Mouse (Mus musculus): ENCODE data around the gene S100a5. TPM values are rescaled to one million over a fixed set of nuclear protein-coding genes. Genes with fewer than 3 reads are reported as not detected.

The S100a5 gene
- polyA plus RNA-seq, 1 experiment: not detected

DNA sequence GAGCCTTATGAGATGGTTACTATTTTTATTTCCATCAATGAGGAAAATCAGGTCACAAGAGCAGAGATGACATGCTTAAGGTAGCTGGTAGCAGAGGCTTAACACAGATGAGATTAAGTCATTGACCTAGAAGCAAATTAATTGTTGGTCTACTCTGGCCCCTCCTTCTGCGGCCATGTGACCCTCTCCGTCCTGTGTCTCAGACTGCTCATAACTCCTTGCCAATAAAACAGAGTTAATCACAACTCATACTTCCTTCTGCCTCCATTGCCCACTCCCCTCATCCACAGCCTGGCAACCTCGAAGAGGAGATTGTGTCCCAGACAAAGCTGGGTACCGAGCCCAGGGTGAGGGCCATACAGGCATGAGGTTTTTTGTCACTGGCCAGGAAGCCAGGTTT is 10.1 kb upstream of the S100a5 start:
- Histone ChIP-seq H3K4me1 (ENCODE audit: control insufficient read depth, insufficient read depth, low read length) (peaks cover 2% of the 10 kb centered on the region; the same call in 1 of the 2 replicates), H3K27ac (ENCODE audit: insufficient read depth, low read length) (no peak overlapping the region), H3K4me3 (ENCODE audit: insufficient read depth, low read length) (no peak overlapping the region)
- no peak for TF ChIP-seq POLR2A (IDR thresholded peaks at IDR 0.05; ENCODE audit: extremely low read depth, insufficient read depth, low read length)
- no peak for TF ChIP-seq CTCF (IDR thresholded peaks at IDR 0.05; ENCODE audit: extremely low read depth, insufficient read depth, low read length)

DNA sequence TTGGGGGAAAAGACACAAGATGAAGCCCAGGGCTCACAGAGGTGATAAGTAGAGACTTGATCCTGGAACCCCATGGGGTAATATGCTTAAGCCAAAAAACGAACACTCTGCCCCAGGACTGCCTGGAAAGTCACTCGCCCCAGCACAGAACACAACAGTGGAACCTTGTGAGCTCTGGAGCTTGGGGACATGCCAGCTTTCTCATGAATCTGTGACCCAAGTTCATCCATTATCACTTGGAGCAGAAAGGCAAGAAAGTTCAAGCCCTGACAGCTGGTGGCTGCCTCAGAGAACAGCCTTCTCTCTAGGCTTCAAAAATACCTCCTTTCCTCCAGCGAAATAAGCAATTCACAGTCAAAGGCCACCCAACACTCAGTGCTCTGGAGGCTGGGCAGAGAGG is 8.9 kb upstream of the S100a5 start:
- no peak overlapping the region for H3K27ac ChIP-seq (ENCODE audit: insufficient read depth, low read length)
- H3K4me1 ChIP-seq (ENCODE audit: control insufficient read depth, insufficient read depth, low read length): peaks cover 2% of the 10 kb centered on the region; the same call in 1 of the 2 replicates
- TF ChIP-seq CTCF (IDR thresholded peaks at IDR 0.05; ENCODE audit: extremely low read depth, insufficient read depth, low read length) (no peak), POLR2A (IDR thresholded peaks at IDR 0.05; ENCODE audit: extremely low read depth, insufficient read depth, low read length) (no peak)
- H3K4me3 ChIP-seq (ENCODE audit: insufficient read depth, low read length): no peak overlapping the region

DNA sequence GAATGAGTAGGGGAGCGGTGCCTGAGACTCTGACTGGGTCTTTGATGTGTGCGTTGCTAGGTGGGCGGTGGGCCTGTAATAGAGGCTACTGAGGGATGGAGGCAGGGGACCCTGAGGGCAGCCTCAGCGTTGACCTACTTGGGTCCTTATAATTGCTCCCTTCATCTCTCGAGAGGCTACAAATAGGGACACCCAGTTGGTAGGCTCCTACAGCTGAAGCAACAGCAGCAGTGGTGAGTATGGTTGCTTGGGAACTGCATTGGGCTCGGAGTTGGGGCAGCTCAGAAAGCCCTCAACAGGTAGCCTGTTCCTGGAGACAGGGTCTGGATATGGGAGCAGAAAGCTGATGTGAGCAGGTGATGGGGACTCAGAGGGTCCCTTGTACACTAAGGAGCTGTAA is 8.3 kb upstream of the S100a5 start:
- Histone ChIP-seq H3K27ac (ENCODE audit: insufficient read depth, low read length) (no peak overlapping the region), H3K4me3 (ENCODE audit: insufficient read depth, low read length) (no peak overlapping the region), H3K4me1 (ENCODE audit: control insufficient read depth, insufficient read depth, low read length) (peaks cover 6% of the 10 kb centered on the region; the same call in 1 of the 2 replicates)
- TF ChIP-seq CTCF (IDR thresholded peaks at IDR 0.05; ENCODE audit: extremely low read depth, insufficient read depth, low read length): no peak
- TF ChIP-seq POLR2A (IDR thresholded peaks at IDR 0.05; ENCODE audit: extremely low read depth, insufficient read depth, low read length): no peak

DNA sequence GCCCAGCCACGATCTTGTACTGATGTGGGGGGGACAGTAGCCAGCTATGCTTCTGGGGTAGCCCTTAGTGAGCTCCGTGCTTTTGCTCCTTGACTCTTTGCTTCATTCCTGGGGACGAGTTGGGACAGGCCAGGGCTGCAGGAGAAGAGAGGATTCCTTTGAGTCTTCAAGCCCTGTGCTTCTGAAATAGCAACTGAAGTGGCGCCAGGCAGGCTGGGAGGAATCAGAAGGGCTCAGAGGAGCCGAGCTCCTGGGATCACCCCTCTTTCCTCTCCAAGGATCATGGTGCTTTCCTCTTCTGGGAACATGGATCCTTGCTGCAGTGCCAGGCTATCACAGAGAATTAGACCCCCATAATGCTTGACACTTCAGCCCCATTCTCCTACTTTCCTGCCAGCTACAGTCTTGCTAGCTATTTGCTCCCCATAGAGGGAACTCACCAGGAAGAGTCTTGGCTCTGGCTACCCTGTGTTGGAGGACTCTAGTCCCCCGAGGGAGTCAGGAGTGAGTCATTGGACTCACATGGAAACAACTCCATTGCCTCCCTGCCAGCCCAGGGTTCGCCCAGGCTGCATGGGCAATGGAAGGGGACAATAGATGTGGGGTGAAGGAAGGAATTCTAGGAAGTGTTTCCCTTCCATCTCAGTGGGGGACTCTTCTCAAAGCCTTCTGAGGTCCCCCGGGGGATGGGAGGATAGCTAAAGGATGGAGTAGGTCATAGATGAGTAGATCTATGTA is 7.7 kb upstream of the S100a5 start:
- TF ChIP-seq CTCF (IDR thresholded peaks at IDR 0.05; ENCODE audit: extremely low read depth, insufficient read depth, low read length) (no peak), POLR2A (IDR thresholded peaks at IDR 0.05; ENCODE audit: extremely low read depth, insufficient read depth, low read length) (no peak)

DNA sequence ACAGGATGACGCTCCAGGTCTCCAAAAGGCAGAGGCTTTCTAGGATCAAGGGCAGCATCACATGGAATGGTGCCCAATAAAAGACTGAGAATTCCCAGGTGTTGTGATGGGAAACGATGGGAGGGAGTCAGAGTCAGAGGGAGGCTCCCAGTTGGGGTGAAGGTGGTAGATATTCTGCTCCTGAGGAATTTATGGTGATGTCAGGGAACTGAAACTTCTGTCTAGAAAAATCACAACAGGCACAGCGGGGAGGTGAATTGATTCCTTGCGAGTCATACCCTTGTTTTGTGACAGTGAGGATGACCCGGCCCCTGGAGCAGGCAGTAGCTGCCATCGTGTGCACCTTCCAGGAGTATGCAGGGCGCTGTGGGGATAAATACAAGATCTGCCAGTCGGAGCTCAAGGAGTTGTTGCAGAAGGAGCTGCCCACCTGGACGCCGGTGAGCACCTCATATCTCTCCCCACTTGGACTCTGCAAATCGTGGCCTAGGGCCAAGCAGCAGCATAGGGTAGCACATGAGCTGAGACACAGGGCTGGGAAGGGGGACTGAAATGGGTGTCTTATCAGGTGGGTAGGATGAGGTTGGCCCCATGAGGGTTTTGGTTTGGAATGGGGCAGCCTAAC is 6.7 kb upstream of the S100a5 start, which contains the start of gene Gm42674:
TSS of gene Gm42674 (plus strand) at position 419 of the 625 bp plus-strand sequence.
- Histone ChIP-seq H3K4me1 (ENCODE audit: control insufficient read depth, insufficient read depth, low read length) (peaks cover 6% of the 10 kb centered on the region), H3K27ac (ENCODE audit: insufficient read depth, low read length) (no peak within 1 kb of the TSS), H3K4me3 (ENCODE audit: insufficient read depth, low read length) (no peak within 1 kb of the TSS)
- TF ChIP-seq POLR2A (IDR thresholded peaks at IDR 0.05; ENCODE audit: extremely low read depth, insufficient read depth, low read length) (no peak), CTCF (IDR thresholded peaks at IDR 0.05; ENCODE audit: extremely low read depth, insufficient read depth, low read length) (no peak)

More for the DNA sequence above, 7.7 kb upstream of the S100a5 start:
- H3K27ac ChIP-seq (ENCODE audit: insufficient read depth, low read length): no peak overlapping the region
- H3K4me3 ChIP-seq (ENCODE audit: insufficient read depth, low read length): no peak overlapping the region
- H3K4me1 ChIP-seq (ENCODE audit: control insufficient read depth, insufficient read depth, low read length): peaks cover 6% of the 10 kb centered on the region

DNA sequence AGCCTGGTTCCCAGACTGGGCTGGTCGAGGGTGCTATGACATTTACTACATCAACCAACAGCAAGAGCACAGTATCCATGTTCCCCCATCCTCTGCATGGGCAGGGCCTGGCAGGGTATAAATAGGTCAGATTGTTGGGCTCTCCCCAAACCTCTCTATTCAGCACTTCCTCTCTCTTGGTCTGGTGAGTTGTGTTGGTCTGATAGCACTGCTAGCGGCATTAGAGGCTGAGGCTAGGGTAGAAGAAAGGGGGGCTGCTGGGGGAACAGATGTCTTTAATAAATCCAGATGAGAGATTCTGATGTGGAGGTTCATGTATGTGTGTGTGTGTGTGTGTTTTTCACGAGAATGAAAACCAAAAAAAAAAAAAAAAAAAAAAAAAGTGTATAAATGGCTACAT is 4.7 kb upstream of the S100a5 start, which contains the start of gene S100a4:
TSS of gene S100a4 (plus strand) at position 149 of the 400 bp plus-strand sequence.
- TF ChIP-seq CTCF (IDR thresholded peaks at IDR 0.05; ENCODE audit: extremely low read depth, insufficient read depth, low read length): no peak
- TF ChIP-seq POLR2A (IDR thresholded peaks at IDR 0.05; ENCODE audit: extremely low read depth, insufficient read depth, low read length): no peak
- Histone ChIP-seq H3K4me3 (ENCODE audit: insufficient read depth, low read length) (no peak within 1 kb of the TSS), H3K4me1 (ENCODE audit: control insufficient read depth, insufficient read depth, low read length) (peaks cover 6% of the 10 kb centered on the region), H3K27ac (ENCODE audit: insufficient read depth, low read length) (no peak within 1 kb of the TSS)

DNA sequence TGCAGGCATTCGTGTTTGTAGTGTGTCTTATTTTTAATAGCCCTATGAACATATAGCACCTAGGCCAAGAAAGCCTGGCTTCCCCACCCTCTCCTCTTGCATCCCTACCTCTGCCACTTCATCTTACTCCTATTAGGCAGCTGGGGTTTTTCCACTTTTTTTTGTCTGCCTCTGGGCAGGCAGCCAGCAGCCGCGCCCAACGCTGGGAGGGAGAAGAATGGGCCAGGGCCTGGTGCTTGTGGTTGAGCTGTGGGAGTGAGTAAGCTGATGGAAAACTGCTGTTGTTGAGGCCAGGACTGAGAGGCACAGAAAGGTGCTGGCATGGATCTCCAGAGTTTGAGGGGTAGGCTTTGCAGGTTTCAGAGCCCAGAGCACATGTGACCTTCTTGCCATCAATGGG is 3.9 kb upstream of the S100a5 start:
- H3K27ac ChIP-seq (ENCODE audit: insufficient read depth, low read length): no peak overlapping the region
- TF ChIP-seq CTCF (IDR thresholded peaks at IDR 0.05; ENCODE audit: extremely low read depth, insufficient read depth, low read length) (no peak), POLR2A (IDR thresholded peaks at IDR 0.05; ENCODE audit: extremely low read depth, insufficient read depth, low read length) (no peak)
- H3K4me3 ChIP-seq (ENCODE audit: insufficient read depth, low read length): no peak overlapping the region
- peaks cover 6% of the 10 kb centered on the region for H3K4me1 ChIP-seq (ENCODE audit: control insufficient read depth, insufficient read depth, low read length)

DNA sequence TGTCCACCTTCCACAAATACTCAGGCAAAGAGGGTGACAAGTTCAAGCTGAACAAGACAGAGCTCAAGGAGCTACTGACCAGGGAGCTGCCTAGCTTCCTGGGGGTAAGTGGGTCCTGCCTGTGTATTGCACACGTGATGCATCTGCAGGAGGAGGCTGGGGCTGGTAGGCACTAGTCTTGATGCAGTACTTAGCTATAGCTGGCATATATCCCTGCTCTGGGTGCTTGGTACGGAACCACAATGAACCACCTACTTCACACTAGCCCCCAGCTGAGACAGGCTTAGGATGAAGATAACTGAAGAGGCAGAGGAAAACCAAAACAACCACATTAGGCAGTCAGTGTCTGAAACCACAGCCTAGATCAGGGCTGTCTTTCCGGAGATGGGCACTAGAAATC is 3.3 kb upstream of the S100a5 start:
- TF ChIP-seq CTCF (IDR thresholded peaks at IDR 0.05; ENCODE audit: extremely low read depth, insufficient read depth, low read length) (no peak), POLR2A (IDR thresholded peaks at IDR 0.05; ENCODE audit: extremely low read depth, insufficient read depth, low read length) (no peak)

DNA sequence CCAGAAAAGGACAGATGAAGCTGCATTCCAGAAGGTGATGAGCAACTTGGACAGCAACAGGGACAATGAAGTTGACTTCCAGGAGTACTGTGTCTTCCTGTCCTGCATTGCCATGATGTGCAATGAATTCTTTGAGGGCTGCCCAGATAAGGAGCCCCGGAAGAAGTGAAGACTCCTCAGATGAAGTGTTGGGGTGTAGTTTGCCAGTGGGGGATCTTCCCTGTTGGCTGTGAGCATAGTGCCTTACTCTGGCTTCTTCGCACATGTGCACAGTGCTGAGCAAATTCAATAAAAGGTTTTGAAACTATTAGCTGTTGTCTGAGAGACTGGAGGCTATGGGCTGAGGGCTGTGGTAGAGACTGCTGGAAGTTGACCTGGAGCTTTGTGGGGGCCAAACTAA is 2.6 kb upstream of the S100a5 start:
- peaks cover 5% of the 10 kb centered on the region for H3K4me1 ChIP-seq (ENCODE audit: control insufficient read depth, insufficient read depth, low read length)
- TF ChIP-seq POLR2A (IDR thresholded peaks at IDR 0.05; ENCODE audit: extremely low read depth, insufficient read depth, low read length) (no peak), CTCF (IDR thresholded peaks at IDR 0.05; ENCODE audit: extremely low read depth, insufficient read depth, low read length) (no peak)
- no peak overlapping the region for H3K27ac ChIP-seq (ENCODE audit: insufficient read depth, low read length)
- H3K4me3 ChIP-seq (ENCODE audit: insufficient read depth, low read length): no peak overlapping the region

More for the DNA sequence above, 3.3 kb upstream of the S100a5 start:
- H3K27ac ChIP-seq (ENCODE audit: insufficient read depth, low read length): no peak overlapping the region
- H3K4me1 ChIP-seq (ENCODE audit: control insufficient read depth, insufficient read depth, low read length): peaks cover 6% of the 10 kb centered on the region
- H3K4me3 ChIP-seq (ENCODE audit: insufficient read depth, low read length): no peak overlapping the region

DNA sequence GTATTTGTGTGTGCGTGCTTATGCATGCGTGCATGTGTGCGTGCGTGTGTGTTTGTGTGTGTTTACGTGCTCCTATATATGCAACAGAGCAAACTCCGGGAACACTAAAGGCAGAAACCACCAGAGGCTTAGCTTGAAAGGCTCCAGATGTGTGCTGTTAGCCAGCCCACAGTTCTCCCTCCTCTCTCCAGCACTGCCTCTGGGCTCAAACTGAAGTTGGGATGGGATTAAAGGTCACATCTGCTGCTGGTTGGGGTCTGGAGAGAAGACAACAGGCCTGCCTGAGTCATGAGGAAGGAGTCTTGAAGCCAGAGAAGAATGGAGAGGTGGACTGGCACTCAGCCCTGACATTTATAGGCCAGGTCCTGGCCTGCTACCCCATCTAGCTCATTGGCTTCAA is 2.1 kb upstream of the S100a5 start:
- TF ChIP-seq CTCF (IDR thresholded peaks at IDR 0.05; ENCODE audit: extremely low read depth, insufficient read depth, low read length) (no peak), POLR2A (IDR thresholded peaks at IDR 0.05; ENCODE audit: extremely low read depth, insufficient read depth, low read length) (no peak)
- no peak overlapping the region for H3K27ac ChIP-seq (ENCODE audit: insufficient read depth, low read length)
- H3K4me1 ChIP-seq (ENCODE audit: control insufficient read depth, insufficient read depth, low read length): peaks cover 5% of the 10 kb centered on the region
- no peak overlapping the region for H3K4me3 ChIP-seq (ENCODE audit: insufficient read depth, low read length)
